Mouse (Mus musculus): ENCODE data around the gene Cd6. TPM values are rescaled to one million over a fixed set of nuclear protein-coding genes. Genes with fewer than 3 reads are reported as not detected.
A peak's percentile ranks its signal among the peaks of the same experiment; 100 is the strongest.

The Cd6 gene
- polyA plus RNA-seq, 1 experiment from 2014 or later = 0.09 TPM

DNA sequence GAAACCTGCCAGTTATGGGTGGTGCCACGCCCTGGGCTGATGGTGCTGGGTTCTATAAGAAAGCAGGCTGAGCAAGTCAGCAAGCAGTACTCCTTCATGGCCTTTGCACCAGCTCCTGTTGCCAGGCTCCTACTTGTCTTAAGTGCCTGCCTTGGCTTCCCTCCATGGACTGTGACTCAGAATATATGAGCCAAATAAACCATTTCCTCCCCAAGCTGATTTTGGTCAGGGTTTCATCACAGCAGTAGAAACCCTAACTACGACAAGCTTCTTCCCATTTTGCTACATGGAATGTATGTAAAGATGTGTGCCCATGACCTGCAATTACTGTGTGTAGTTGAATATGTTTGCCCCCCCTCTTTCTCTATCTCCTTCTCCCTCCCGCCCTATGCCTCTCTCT, 3.8 kb upstream of the Cd6 start:
- H3K27me3 ChIP-seq (replicated peaks) = no peaks in the 10 kb centered on the region
- no peaks in the 10 kb centered on the region for H3K9me3 ChIP-seq
- no peak overlapping the region for H3K27ac ChIP-seq (replicated peaks)
- H3K4me2 ChIP-seq = no peak overlapping the region
- peaks cover 8% of the 10 kb centered on the region for H3K4me1 ChIP-seq
- no peak overlapping the region for H3K4me3 ChIP-seq
- 73% methylated on average over 3 of the region's 3 CpGs for WGBS
- no peaks in the 10 kb centered on the region for H3K36me3 ChIP-seq
- no peak for ATAC-seq (ENCODE audit: extremely low read depth, insufficient number of reproducible peaks, low FRiP score, low TSS enrichment)
- no peak overlapping the region for H3K9ac ChIP-seq

DNA sequence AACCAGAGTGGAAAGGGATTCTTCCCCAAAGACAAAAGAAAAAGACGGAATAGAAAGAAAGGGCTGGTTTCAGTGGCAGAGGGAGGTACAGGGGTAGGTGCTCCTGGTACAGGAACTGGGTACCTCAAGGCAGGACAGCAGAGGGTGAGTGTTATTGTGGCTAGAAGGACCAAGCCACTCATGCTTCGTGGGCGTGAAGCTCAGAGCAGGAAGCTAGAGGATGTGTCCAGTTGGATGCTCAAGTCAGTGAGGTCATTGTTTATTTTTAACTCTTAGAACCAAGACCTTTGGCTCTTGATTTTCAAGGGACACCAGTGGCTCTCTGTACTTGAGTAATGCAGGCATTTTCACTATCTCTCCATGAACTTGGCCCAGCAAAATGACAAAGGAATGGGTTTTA, 2.2 kb upstream of the Cd6 start:
- H3K27ac ChIP-seq (replicated peaks) = no peak overlapping the region
- no peaks in the 10 kb centered on the region for H3K27me3 ChIP-seq (replicated peaks)
- H3K36me3 ChIP-seq = no peaks in the 10 kb centered on the region
- H3K4me3 ChIP-seq = no peak overlapping the region
- no peak for ATAC-seq (ENCODE audit: extremely low read depth, insufficient number of reproducible peaks, low FRiP score, low TSS enrichment)
- H3K4me1 ChIP-seq = peaks cover 8% of the 10 kb centered on the region
- H3K9me3 ChIP-seq = no peaks in the 10 kb centered on the region
- H3K4me2 ChIP-seq = no peak overlapping the region
- no peak overlapping the region for H3K9ac ChIP-seq
- 48% methylated on average over 3 of the region's 3 CpGs for WGBS

DNA sequence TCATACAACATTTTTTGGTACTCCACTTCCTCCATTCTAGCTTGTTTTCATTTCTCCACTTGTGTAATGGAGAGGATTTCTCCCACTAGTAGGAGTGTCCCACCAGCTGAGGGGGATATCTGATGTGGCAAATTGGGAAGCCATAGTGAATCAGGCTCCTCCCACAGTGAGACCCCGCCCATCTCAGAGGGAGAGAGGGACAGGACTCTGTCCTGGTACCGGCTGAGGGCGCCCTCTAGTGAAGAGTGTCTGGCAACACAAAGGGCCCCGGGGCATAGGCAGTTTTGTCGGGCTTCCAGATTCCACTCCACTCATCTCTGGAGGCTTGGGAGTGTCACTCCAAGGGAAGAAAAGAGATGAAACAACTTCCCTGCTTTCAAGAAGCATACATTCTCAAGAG, 1.6 kb upstream of the Cd6 start:
- no peak overlapping the region for H3K9ac ChIP-seq
- no peaks in the 10 kb centered on the region for H3K9me3 ChIP-seq
- no peaks in the 10 kb centered on the region for H3K27me3 ChIP-seq (replicated peaks)
- H3K4me3 ChIP-seq = no peak overlapping the region
- H3K36me3 ChIP-seq = no peaks in the 10 kb centered on the region
- peaks cover 8% of the 10 kb centered on the region for H3K4me1 ChIP-seq
- 8% methylated on average over 5 of the region's 5 CpGs for WGBS
- no peak overlapping the region for H3K4me2 ChIP-seq
- no peak for ATAC-seq (ENCODE audit: extremely low read depth, insufficient number of reproducible peaks, low FRiP score, low TSS enrichment)
- no peak overlapping the region for H3K27ac ChIP-seq (replicated peaks)

DNA sequence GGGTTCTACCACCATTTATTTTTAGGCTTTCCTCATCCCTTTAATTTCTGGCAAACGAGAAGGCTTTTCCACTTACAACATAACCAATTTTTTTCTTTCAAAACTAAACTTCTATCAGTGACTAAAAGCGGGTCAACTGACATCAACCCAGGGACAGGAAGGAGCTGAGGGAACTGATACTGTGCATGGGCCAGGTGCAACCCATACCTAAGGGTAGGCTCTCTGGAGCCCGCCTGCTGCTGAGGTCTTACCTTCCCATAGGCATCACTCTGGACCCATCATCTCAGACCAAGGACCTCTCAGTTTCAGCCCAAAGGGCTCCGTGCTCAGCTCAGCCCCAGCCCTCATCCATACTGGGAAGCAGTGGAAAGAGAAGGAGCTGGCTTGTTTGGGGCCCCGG, 1.5 kb downstream of the Cd6 start:
- Histone ChIP-seq H3K9ac (no peak overlapping the region), H3K4me2 (no peak overlapping the region), H3K9me3 (no peaks in the 10 kb centered on the region), H3K27ac (replicated peaks) (no peak overlapping the region), H3K36me3 (no peaks in the 10 kb centered on the region), H3K27me3 (replicated peaks) (no peaks in the 10 kb centered on the region), H3K4me3 (no peak overlapping the region), H3K4me1 (peaks cover 5% of the 10 kb centered on the region; the same call in 1 of the 2 replicates)
- no peak for ATAC-seq (ENCODE audit: extremely low read depth, insufficient number of reproducible peaks, low FRiP score, low TSS enrichment)
- WGBS = 79% methylated on average over 5 of the region's 5 CpGs

DNA sequence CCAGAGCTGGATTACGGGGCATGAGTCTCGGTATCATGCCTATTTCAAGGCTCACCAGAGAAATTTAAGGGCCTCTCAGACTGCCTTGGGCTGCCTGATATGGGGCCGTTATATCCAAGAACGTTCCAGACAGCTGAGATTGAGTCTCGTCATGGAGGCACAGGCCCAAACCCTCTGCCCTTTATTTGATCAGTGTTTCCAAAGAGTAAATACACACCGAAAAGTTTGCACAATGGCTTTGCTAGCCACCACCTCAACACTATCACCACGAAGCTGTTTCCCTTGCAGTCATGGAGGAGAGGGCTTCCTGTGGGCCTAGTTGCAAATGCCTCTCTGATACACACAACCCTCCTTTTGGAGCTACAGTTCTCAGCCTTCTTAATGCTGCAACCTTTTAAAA, 5.8 kb downstream of the Cd6 start:
- H3K4me3 ChIP-seq = no peak overlapping the region
- H3K9ac ChIP-seq = no peak overlapping the region
- WGBS = 79% methylated on average over 7 of the region's 7 CpGs
- H3K4me2 ChIP-seq = no peak overlapping the region
- no peak for ATAC-seq (ENCODE audit: extremely low read depth, insufficient number of reproducible peaks, low FRiP score, low TSS enrichment)
- H3K27ac ChIP-seq (replicated peaks) = no peak overlapping the region
- no peaks in the 10 kb centered on the region for H3K9me3 ChIP-seq
- no peaks in the 10 kb centered on the region for H3K4me1 ChIP-seq
- H3K27me3 ChIP-seq (replicated peaks) = no peaks in the 10 kb centered on the region
- no peaks in the 10 kb centered on the region for H3K36me3 ChIP-seq

DNA sequence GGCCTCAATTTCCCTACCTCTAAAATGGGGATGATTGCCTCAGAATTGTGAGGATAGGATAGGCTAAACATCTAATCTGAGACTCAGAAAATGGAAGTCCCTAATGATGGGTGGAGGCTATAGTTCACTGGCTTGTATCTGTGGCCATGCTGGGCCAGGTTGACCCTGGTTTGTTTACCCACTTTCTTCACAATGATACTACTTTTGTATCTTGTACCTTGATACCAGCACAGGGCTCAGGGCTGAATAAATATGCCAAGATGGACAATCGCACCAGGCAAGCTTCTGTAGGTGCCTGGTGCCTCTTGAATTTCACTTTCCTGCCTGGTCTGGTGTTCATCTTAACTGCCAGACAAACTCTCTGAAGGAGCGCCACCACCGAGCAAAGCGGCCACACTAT, 7.3 kb downstream of the Cd6 start:
- no peaks in the 10 kb centered on the region for H3K27me3 ChIP-seq (replicated peaks)
- no peak overlapping the region for H3K4me2 ChIP-seq
- no peak overlapping the region for H3K4me3 ChIP-seq
- ATAC-seq (ENCODE audit: extremely low read depth, insufficient number of reproducible peaks, low FRiP score, low TSS enrichment) = no peak
- H3K9ac ChIP-seq = no peak overlapping the region
- no peaks in the 10 kb centered on the region for H3K36me3 ChIP-seq
- no peak overlapping the region for H3K27ac ChIP-seq (replicated peaks)
- H3K4me1 ChIP-seq = peaks cover 5% of the 10 kb centered on the region; the same call in 1 of the 2 replicates
- H3K9me3 ChIP-seq = no peaks in the 10 kb centered on the region
- 86% methylated on average over 4 of the region's 4 CpGs for WGBS

DNA sequence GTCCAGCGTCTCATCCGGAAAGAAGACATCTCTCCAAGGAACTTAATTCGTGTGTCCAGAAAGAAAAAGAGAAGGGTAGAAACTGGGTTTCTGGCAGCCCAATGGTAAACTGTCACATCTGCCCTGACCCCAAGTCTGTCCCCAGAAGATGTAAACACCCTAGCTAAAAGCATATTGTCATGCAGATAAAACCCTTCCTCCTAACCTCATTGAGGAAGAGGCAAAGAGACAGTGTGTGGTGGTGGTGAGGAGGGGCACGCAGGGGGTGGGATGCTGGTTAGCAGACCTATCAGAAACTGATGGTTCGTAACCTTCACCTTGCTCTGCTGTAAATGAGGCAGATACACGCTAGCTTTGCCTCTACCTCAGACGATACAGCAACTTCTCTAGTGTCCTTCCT, 8.5 kb downstream of the Cd6 start:
- Histone ChIP-seq H3K4me1 (peaks cover 5% of the 10 kb centered on the region; the same call in 1 of the 2 replicates), H3K9me3 (no peaks in the 10 kb centered on the region), H3K27ac (replicated peaks) (no peak overlapping the region), H3K36me3 (no peaks in the 10 kb centered on the region), H3K27me3 (replicated peaks) (no peaks in the 10 kb centered on the region), H3K4me2 (no peak overlapping the region), H3K9ac (no peak overlapping the region), H3K4me3 (no peak overlapping the region)
- 53% methylated on average over 7 of the region's 7 CpGs for WGBS
- no peak for ATAC-seq (ENCODE audit: extremely low read depth, insufficient number of reproducible peaks, low FRiP score, low TSS enrichment)

DNA sequence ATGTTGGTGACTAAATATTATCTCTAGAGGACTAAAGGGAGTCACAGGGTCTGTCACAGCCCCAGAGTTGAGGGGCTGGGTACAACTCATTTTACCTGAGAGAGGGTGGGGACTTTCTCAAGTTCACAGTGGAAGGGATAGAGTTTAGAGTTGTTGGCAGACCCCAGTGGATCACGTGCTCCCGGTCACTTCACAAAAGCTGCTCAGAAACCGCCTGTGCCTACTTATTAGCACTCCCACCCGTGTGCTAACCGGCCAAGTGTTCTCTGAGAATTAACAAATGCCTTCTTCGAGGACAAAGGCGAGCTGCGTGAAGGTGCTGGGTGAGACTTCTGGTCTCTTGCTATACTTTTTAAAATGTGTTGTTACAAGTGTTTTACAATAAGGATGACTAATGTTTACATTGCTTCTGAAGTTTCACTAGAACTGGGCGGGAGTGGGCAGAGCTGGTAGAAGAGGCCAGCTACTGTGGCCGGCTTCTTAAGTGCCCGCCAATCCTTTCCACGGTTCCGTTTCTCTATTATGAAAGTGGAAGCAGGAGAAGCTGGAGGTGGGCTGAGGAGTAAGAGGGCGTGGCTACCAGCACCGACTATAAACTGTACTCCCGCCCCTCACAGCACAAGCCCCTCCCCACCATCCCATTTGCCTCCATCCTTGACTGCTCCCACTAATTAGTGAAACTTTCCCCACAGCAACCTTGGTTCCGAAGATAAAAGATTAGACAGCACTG, 11.5 kb downstream of the Cd6 start:
- peaks cover 5% of the 10 kb centered on the region; the same call in 1 of the 2 replicates for H3K4me1 ChIP-seq
- H3K27me3 ChIP-seq (replicated peaks) = no peaks in the 10 kb centered on the region
- H3K4me3 ChIP-seq = peak overlapping the region; percentile 17; the same call in 1 of the 2 replicates
- no peaks in the 10 kb centered on the region for H3K9me3 ChIP-seq
- H3K27ac ChIP-seq (replicated peaks) = no peak overlapping the region
- H3K4me2 ChIP-seq = peak overlapping the region; percentile 58
- no peaks in the 10 kb centered on the region for H3K36me3 ChIP-seq
- ATAC-seq (ENCODE audit: extremely low read depth, insufficient number of reproducible peaks, low FRiP score, low TSS enrichment) = no peak
- H3K9ac ChIP-seq = no peak overlapping the region
- 36% methylated on average over 17 of the region's 17 CpGs for WGBS

DNA sequence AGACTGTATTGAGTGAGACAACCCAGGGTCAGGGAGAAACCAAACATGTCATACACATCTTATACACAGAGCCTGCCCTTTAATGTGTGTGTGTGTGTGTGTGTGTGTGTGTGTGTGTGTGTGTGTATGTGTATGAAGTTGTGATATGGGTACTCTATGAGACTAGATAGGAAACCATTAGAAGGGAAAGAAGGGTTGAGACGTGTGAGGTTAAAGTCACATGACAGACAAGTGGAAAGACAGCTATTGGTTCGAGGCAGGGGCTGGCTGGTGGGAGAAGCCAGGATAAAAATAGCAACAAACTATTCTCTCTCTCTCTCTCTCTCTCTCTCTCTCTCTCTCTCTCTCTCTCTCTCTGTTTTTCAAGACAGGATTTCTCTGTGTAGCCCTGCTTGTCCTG, 13.4 kb downstream of the Cd6 start:
- no peak for ATAC-seq (ENCODE audit: extremely low read depth, insufficient number of reproducible peaks, low FRiP score, low TSS enrichment)
- Histone ChIP-seq H3K36me3 (no peaks in the 10 kb centered on the region), H3K4me1 (peaks cover 5% of the 10 kb centered on the region; the same call in 1 of the 2 replicates), H3K27ac (replicated peaks) (no peak overlapping the region), H3K4me3 (no peak overlapping the region), H3K27me3 (replicated peaks) (no peaks in the 10 kb centered on the region), H3K4me2 (no peak overlapping the region), H3K9me3 (no peaks in the 10 kb centered on the region), H3K9ac (no peak overlapping the region)
- WGBS = 24% methylated on average over 2 of the region's 2 CpGs

DNA sequence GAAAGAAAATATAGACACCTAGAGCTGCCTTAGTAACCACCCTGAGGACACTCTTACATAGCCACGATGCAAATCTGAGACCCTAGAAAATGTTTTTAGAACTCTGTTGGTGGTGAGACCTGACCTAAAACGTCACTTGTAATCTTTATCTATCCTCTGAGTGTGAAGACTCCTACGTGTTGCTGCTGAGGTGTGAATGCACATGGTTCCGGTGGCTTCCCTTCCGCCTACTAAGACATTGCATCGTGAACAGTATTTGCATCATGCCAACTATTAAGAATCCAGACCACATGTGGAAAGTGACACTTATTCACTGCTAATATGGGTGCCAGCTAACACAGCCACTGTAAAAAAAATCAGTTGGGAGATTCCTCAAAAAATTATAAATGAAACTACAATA, 14.0 kb downstream of the Cd6 start:
- Histone ChIP-seq H3K4me1 (peaks cover 5% of the 10 kb centered on the region; the same call in 1 of the 2 replicates), H3K27ac (replicated peaks) (no peak overlapping the region), H3K4me2 (no peak overlapping the region), H3K4me3 (no peak overlapping the region), H3K9ac (no peak overlapping the region), H3K9me3 (no peaks in the 10 kb centered on the region), H3K27me3 (replicated peaks) (no peaks in the 10 kb centered on the region), H3K36me3 (no peaks in the 10 kb centered on the region)
- ATAC-seq (ENCODE audit: extremely low read depth, insufficient number of reproducible peaks, low FRiP score, low TSS enrichment) = no peak
- 75% methylated on average over 6 of the region's 6 CpGs for WGBS

DNA sequence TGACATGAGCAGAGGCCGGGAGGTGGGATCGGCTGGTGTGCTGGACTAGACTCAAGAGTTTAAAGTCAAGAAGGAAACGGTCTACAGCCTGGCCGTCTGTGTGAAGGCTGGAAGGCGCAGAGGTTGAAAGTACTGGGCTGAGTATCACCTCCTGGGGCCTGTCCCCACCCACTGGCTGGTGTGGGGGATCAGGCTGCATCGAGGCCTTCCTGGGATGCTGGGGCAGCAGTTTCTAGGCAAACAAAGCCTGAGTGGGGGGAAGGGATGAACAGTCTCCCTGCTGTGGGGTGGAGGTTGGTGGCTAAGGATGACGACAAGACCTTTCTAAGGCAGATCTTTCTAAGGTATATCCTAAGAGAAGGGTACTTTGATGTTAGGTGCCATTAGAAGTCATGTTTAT, 16.0 kb downstream of the Cd6 start:
- Histone ChIP-seq H3K9ac (no peak overlapping the region), H3K27me3 (replicated peaks) (no peaks in the 10 kb centered on the region), H3K4me3 (no peak overlapping the region), H3K27ac (replicated peaks) (no peak overlapping the region), H3K9me3 (no peaks in the 10 kb centered on the region), H3K36me3 (no peaks in the 10 kb centered on the region), H3K4me1 (peaks cover 5% of the 10 kb centered on the region; the same call in 1 of the 2 replicates), H3K4me2 (no peak overlapping the region)
- WGBS = 60% methylated on average over 7 of the region's 7 CpGs
- no peak for ATAC-seq (ENCODE audit: extremely low read depth, insufficient number of reproducible peaks, low FRiP score, low TSS enrichment)

DNA sequence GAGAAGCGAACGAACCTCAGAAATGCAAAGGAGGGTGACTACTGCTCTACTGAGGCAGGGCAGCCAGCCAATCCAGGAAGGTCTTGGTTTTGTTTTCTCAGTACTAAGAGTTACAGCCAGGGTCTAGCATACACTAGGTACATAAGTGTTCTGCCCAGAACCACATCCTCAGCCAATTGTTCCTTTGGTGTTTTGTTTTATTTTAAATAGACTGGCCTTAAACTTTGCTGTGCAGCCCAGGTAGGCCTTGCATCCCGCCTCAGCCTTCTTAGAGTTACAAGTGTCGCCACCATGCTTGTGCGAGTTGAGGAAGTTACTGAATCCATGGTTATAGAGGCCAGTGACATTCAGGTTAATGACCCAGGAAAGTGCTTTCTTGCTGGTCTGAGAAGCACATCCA, 16.8 kb downstream of the Cd6 start:
- Histone ChIP-seq H3K4me1 (no peaks in the 10 kb centered on the region; the same call in 1 of the 2 replicates), H3K4me2 (no peak overlapping the region), H3K9ac (no peak overlapping the region), H3K36me3 (no peaks in the 10 kb centered on the region), H3K27me3 (replicated peaks) (no peaks in the 10 kb centered on the region; the same call in 1 of the 2 replicates), H3K4me3 (no peak overlapping the region), H3K27ac (replicated peaks) (no peak overlapping the region), H3K9me3 (no peaks in the 10 kb centered on the region)
- no peak for ATAC-seq (ENCODE audit: extremely low read depth, insufficient number of reproducible peaks, low FRiP score, low TSS enrichment)
- 82% methylated on average over 5 of the region's 5 CpGs for WGBS
